Mouse (Mus musculus): Measurements from ENCODE around the gene Ndst4. TPM values are rescaled to one million over a fixed set of nuclear protein-coding genes. Genes with fewer than 3 reads are reported as not detected.

The Ndst4 gene
- not detected in 2 replicates for total RNA-seq (2015; ENCODE audit: low replicate concordance)
- not detected in 2 replicates for total RNA-seq (2017; ENCODE audit: low replicate concordance)

- no peak for ATAC-seq (replicated peaks; ENCODE audit: low FRiP score, poor library complexity, severe bottlenecking)
Measured at GRCm38 (mm10) chr3:125403601-125404396, at the start of gene Ndst4. TSS of gene Ndst4 (plus strand) at chr3:125404076.

- ATAC-seq (replicated peaks; ENCODE audit: low FRiP score, poor library complexity, severe bottlenecking): no peak
Measured at GRCm38 (mm10) chr3:125397443-125397842, 6.4 kb upstream of the Ndst4 start.

- ATAC-seq (replicated peaks; ENCODE audit: low FRiP score, poor library complexity, severe bottlenecking): no peak
Measured at GRCm38 (mm10) chr3:125406456-125406855, 2.6 kb downstream of the Ndst4 start.

- no peak for ATAC-seq (replicated peaks; ENCODE audit: low FRiP score, poor library complexity, severe bottlenecking)
Measured at GRCm38 (mm10) chr3:125406991-125407390, 3.1 kb downstream of the Ndst4 start.

- ATAC-seq (replicated peaks; ENCODE audit: low FRiP score, poor library complexity, severe bottlenecking): no peak
Measured at GRCm38 (mm10) chr3:125466894-125467652, 63.2 kb downstream of the Ndst4 start.

GRCm38 (mm10) chr3:125510102-125510501 lies 106.2 kb downstream of the Ndst4 start:
- ATAC-seq (replicated peaks; ENCODE audit: low FRiP score, poor library complexity, severe bottlenecking): no peak

- ATAC-seq (replicated peaks; ENCODE audit: low FRiP score, poor library complexity, severe bottlenecking): no peak
Measured at GRCm38 (mm10) chr3:125533371-125533770, 129.5 kb downstream of the Ndst4 start.

GRCm38 (mm10) chr3:125570602-125571001 lies 166.7 kb downstream of the Ndst4 start:
- no peak for ATAC-seq (replicated peaks; ENCODE audit: low FRiP score, poor library complexity, severe bottlenecking)

- no peak for ATAC-seq (replicated peaks; ENCODE audit: low FRiP score, poor library complexity, severe bottlenecking)
Measured at GRCm38 (mm10) chr3:125632233-125632632, 228.4 kb downstream of the Ndst4 start.

- no peak for ATAC-seq (replicated peaks; ENCODE audit: low FRiP score, poor library complexity, severe bottlenecking)
Measured at GRCm38 (mm10) chr3:125655009-125655635, 251.2 kb downstream of the Ndst4 start.

- no peak for ATAC-seq (replicated peaks; ENCODE audit: low FRiP score, poor library complexity, severe bottlenecking)
Measured at GRCm38 (mm10) chr3:125660114-125660717, 256.3 kb downstream of the Ndst4 start.

- ATAC-seq (replicated peaks; ENCODE audit: low FRiP score, poor library complexity, severe bottlenecking): no peak
Measured at GRCm38 (mm10) chr3:125660884-125661532, 257.1 kb downstream of the Ndst4 start.

- no peak for ATAC-seq (replicated peaks; ENCODE audit: low FRiP score, poor library complexity, severe bottlenecking)
Measured at GRCm38 (mm10) chr3:125673997-125674794, 270.3 kb downstream of the Ndst4 start.

- ATAC-seq (replicated peaks; ENCODE audit: low FRiP score, poor library complexity, severe bottlenecking): no peak
Measured at GRCm38 (mm10) chr3:125675211-125675896, 271.5 kb downstream of the Ndst4 start.

- ATAC-seq (replicated peaks; ENCODE audit: low FRiP score, poor library complexity, severe bottlenecking): no peak
Measured at GRCm38 (mm10) chr3:125678924-125679323, 275.0 kb downstream of the Ndst4 start.

GRCm38 (mm10) chr3:125683460-125684230 lies 279.8 kb downstream of the Ndst4 start:
- ATAC-seq (replicated peaks; ENCODE audit: low FRiP score, poor library complexity, severe bottlenecking): no peak

GRCm38 (mm10) chr3:125684583-125684982 lies 280.7 kb downstream of the Ndst4 start:
- ATAC-seq (replicated peaks; ENCODE audit: low FRiP score, poor library complexity, severe bottlenecking): no peak
